Mouse (Mus musculus): Measurements from ENCODE around the gene Mcee. TPM values are rescaled to one million over a fixed set of nuclear protein-coding genes. Genes with fewer than 3 reads are reported as not detected.

Mcee gene
- 4.9 and 5.9 TPM in 2 replicates for polyA plus RNA-seq (2012; rRNA removed)

DNA sequence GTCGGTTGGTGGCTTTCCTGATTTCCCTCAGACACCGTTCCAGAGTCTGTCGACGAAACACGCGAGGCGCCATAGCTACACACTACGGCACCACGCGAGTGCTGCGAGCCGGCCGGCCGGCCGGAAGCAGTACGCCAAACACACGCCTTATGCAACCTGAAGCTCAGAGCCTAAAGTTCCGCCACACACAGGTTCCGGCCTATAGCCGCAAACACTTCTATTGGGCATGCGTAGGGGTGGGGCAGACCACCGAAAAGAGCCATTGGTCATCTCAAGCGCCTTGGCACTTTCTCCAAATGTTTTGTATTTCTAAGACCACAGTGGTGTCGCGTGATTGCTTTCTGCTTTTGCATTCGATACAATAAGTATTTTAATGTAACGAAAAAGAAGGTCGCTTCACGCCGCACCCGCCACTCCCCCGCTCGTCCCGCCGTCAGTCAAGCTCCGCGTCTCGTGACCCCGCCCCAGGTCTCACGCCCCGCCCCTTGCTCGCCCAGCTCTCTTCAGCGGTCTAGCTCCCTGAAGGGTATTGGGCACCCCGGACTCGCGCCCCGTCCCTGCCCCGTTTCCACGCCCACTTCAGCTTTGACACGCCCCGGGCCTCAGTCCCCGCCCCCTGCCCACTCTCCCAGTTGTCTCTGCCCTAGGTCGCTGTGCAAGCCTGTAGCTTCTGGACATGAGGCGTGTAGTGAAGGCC lies at the start of gene Mcee, which contains the start of gene Mphosph10:
Mcee (plus strand) TSS at position 486 of the 697 bp plus-strand sequence.
Mphosph10 (minus strand) TSS at position 147 of the 697 bp plus-strand sequence.
- H3K36me3 ChIP-seq (ENCODE audit: control insufficient read depth, insufficient read depth, low read length): no peaks in the 10 kb centered on the region
- H3K4me1 ChIP-seq (ENCODE audit: control insufficient read depth, insufficient read depth, low read length): peaks cover 8% of the 10 kb centered on the region
- TF ChIP-seq POLR2A (IDR thresholded peaks at IDR 0.05; ENCODE audit: control insufficient read depth, low read depth, low read length) (peak; percentile 97), CTCF (IDR thresholded peaks at IDR 0.05; ENCODE audit: control insufficient read depth, insufficient read depth, insufficient replicate concordance, low read depth, low read length) (no peak)
- H3K27ac ChIP-seq (ENCODE audit: control insufficient read depth, insufficient read depth, low read depth, low read length): peak within 1 kb of the TSS; percentile 85
- H3K27me3 ChIP-seq (ENCODE audit: control insufficient read depth, insufficient read depth, low read length): no peaks in the 10 kb centered on the region
- H3K4me3 ChIP-seq (ENCODE audit: control insufficient read depth, low read depth, low read length): peak within 1 kb of the TSS; percentile 99

DNA sequence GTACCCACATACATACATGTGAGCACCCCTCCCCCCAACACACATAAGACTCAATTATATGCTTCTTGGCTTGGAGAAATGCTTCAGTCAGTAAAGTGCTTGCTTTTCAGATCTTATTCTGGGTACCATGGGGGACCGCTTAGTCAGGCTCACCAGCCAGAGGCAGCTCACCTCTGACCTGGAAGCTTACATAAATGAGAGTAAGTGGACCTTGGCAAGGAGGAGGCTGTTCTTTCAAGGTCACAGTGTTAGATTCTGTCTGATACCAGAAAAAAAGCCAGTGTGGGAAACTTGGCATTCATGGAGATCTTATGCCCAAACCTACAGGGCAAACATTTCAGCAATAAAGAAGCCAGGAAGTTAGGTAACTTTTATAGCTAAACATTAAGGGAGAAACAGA lies 44.6 kb upstream of the Mcee start:
- Histone ChIP-seq H3K4me3 (ENCODE audit: control insufficient read depth, low read depth, low read length) (no peak overlapping the region), H3K27ac (ENCODE audit: control insufficient read depth, insufficient read depth, low read depth, low read length) (no peak overlapping the region), H3K27me3 (ENCODE audit: control insufficient read depth, insufficient read depth, low read length) (no peaks in the 10 kb centered on the region), H3K4me1 (ENCODE audit: control insufficient read depth, insufficient read depth, low read length) (no peaks in the 10 kb centered on the region), H3K36me3 (ENCODE audit: control insufficient read depth, insufficient read depth, low read length) (peaks cover 1% of the 10 kb centered on the region; the same call in 1 of the 2 replicates)
- TF ChIP-seq POLR2A (IDR thresholded peaks at IDR 0.05; ENCODE audit: control insufficient read depth, low read depth, low read length) (no peak), CTCF (IDR thresholded peaks at IDR 0.05; ENCODE audit: control insufficient read depth, insufficient read depth, insufficient replicate concordance, low read depth, low read length) (no peak)

DNA sequence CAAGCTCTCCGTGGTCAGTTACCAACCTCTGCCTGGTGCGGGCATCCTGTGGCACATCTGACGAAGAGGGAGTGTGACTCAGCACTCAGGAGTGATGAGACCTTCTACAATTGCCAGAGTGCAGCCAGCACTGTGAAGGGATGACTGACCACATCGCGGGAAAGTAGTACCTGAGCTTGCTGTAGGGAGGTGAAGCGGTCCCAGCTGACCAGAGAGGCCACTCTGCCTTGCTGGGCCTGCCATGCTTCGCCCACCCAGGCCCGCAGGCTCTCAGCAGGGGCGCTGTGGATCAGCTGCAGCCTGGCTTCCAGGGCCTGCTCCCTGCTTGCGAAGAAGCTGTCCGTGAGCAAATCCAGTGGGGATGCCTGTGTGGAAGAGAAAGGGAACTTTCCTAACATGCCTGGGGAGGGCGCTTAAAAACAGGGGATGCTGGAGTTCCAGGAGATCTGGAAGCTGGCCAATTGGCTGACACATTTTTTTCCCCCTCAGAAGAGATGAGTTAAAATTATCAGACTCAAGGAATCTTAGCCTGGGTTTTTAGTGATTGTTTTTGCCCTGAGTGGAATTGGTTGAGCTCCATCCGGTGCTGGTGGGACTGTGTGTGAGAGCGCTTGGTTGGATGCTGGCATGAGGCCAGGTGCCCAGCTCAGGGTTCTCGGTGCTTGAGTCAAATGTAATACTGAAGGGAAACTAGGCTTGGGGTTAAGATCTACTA lies 43.1 kb upstream of the Mcee start:
- TF ChIP-seq CTCF (IDR thresholded peaks at IDR 0.05; ENCODE audit: control insufficient read depth, insufficient read depth, insufficient replicate concordance, low read depth, low read length): no peak
- no peak for TF ChIP-seq POLR2A (IDR thresholded peaks at IDR 0.05; ENCODE audit: control insufficient read depth, low read depth, low read length)
- Histone ChIP-seq H3K4me1 (ENCODE audit: control insufficient read depth, insufficient read depth, low read length) (no peaks in the 10 kb centered on the region), H3K4me3 (ENCODE audit: control insufficient read depth, low read depth, low read length) (no peak overlapping the region), H3K27me3 (ENCODE audit: control insufficient read depth, insufficient read depth, low read length) (no peaks in the 10 kb centered on the region), H3K27ac (ENCODE audit: control insufficient read depth, insufficient read depth, low read depth, low read length) (no peak overlapping the region), H3K36me3 (ENCODE audit: control insufficient read depth, insufficient read depth, low read length) (peaks cover 1% of the 10 kb centered on the region; the same call in 1 of the 2 replicates)

DNA sequence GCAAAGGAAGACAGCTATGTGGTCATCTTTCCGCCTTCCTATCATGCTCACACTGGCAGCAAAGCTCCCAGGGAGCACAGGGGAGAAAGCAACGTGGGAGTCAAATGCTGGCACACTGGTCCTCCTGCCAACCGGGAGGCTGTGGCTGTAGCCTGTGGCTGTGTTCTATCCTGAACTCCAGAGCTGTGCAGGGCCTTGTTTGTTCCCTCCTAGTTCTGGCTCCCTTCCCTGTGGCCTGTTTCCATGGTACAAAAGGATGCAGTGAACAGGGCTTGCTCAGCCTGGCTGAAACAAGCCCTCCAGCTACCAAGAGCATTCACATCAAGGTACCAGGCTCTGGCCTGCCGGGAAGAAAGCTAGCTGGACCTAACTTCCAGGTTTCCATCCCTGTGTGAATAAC lies 41.3 kb upstream of the Mcee start:
- Histone ChIP-seq H3K27me3 (ENCODE audit: control insufficient read depth, insufficient read depth, low read length) (no peaks in the 10 kb centered on the region), H3K4me3 (ENCODE audit: control insufficient read depth, low read depth, low read length) (no peak overlapping the region), H3K36me3 (ENCODE audit: control insufficient read depth, insufficient read depth, low read length) (peaks cover 1% of the 10 kb centered on the region; the same call in 1 of the 2 replicates), H3K4me1 (ENCODE audit: control insufficient read depth, insufficient read depth, low read length) (no peaks in the 10 kb centered on the region), H3K27ac (ENCODE audit: control insufficient read depth, insufficient read depth, low read depth, low read length) (no peak overlapping the region)
- TF ChIP-seq CTCF (IDR thresholded peaks at IDR 0.05; ENCODE audit: control insufficient read depth, insufficient read depth, insufficient replicate concordance, low read depth, low read length) (no peak), POLR2A (IDR thresholded peaks at IDR 0.05; ENCODE audit: control insufficient read depth, low read depth, low read length) (no peak)

DNA sequence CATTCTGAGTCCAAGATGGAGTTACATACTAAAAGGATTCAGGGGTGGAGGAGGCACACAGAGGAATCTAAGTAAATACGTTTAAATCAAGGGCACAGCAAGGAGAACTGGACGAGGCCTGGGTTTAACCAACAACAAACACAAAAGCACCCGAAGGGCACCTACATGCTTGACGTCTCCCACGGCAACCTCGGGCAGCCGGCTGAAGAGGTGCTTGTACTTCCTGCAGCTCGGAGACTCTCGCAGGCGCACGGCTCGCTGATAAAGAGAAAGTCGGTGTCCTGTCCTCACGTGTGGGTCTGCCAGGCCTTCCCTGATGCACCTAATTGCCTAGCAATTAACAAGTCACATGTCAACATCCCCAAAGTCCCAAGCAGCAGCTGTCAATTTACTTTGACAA lies 38.2 kb upstream of the Mcee start:
- Histone ChIP-seq H3K27me3 (ENCODE audit: control insufficient read depth, insufficient read depth, low read length) (no peaks in the 10 kb centered on the region), H3K27ac (ENCODE audit: control insufficient read depth, insufficient read depth, low read depth, low read length) (no peak overlapping the region)
- TF ChIP-seq POLR2A (IDR thresholded peaks at IDR 0.05; ENCODE audit: control insufficient read depth, low read depth, low read length): no peak

DNA sequence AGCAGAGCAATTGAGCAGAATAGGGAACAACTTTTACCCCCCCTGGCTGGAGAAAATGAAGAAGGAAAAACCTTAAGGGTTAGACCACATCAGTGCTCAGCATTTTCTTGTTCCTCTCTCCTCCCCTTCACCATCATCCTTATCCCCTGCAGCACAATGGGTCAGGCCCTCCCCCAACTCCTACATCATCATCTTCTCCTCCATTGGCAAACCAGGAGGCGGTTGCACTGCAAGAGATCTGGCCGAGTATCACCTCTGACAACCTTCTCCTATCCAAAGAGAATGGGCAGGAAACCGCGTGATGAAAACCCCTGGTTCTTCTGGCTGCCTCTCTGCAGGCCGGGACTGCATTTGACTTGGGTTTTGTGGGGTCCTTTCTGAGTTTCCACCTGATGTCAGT lies 35.7 kb upstream of the Mcee start:
- peak overlapping the region; percentile 33 for H3K27ac ChIP-seq (ENCODE audit: control insufficient read depth, insufficient read depth, low read depth, low read length)
- H3K27me3 ChIP-seq (ENCODE audit: control insufficient read depth, insufficient read depth, low read length): no peaks in the 10 kb centered on the region
- no peaks in the 10 kb centered on the region for H3K36me3 ChIP-seq (ENCODE audit: control insufficient read depth, insufficient read depth, low read length)
- no peaks in the 10 kb centered on the region; the same call in 1 of the 2 replicates for H3K4me1 ChIP-seq (ENCODE audit: control insufficient read depth, insufficient read depth, low read length)
- TF ChIP-seq CTCF (IDR thresholded peaks at IDR 0.05; ENCODE audit: control insufficient read depth, insufficient read depth, insufficient replicate concordance, low read depth, low read length): no peak
- TF ChIP-seq POLR2A (IDR thresholded peaks at IDR 0.05; ENCODE audit: control insufficient read depth, low read depth, low read length): no peak
- no peak overlapping the region for H3K4me3 ChIP-seq (ENCODE audit: control insufficient read depth, low read depth, low read length)

More for the DNA sequence above, 38.2 kb upstream of the Mcee start:
- no peaks in the 10 kb centered on the region for H3K36me3 ChIP-seq (ENCODE audit: control insufficient read depth, insufficient read depth, low read length)
- H3K4me1 ChIP-seq (ENCODE audit: control insufficient read depth, insufficient read depth, low read length): no peaks in the 10 kb centered on the region; the same call in 1 of the 2 replicates
- H3K4me3 ChIP-seq (ENCODE audit: control insufficient read depth, low read depth, low read length): no peak overlapping the region

DNA sequence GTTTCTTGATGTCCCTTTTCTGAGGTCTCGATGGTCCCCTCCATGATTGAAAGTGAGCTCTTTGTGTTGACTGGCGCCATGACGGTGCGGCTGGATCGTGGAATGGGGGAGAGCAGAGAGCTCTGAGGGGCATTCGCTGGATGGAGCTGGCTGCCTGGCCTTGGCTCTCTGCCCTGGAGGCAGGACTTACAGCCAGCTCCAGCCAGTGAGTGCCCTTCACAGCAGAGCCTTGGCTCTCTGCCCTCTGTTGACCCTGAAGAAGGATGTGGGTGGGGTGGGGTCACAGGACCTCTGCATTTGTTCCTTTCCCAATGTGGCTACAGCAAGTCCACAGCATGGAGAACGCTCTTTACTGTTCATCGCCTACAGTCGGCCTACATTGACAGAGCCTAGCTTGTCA lies 35.0 kb upstream of the Mcee start:
- H3K4me1 ChIP-seq (ENCODE audit: control insufficient read depth, insufficient read depth, low read length): no peaks in the 10 kb centered on the region; the same call in 1 of the 2 replicates
- no peaks in the 10 kb centered on the region for H3K27me3 ChIP-seq (ENCODE audit: control insufficient read depth, insufficient read depth, low read length)
- H3K36me3 ChIP-seq (ENCODE audit: control insufficient read depth, insufficient read depth, low read length): no peaks in the 10 kb centered on the region
- H3K4me3 ChIP-seq (ENCODE audit: control insufficient read depth, low read depth, low read length): no peak overlapping the region
- peak overlapping the region; percentile 83 for H3K27ac ChIP-seq (ENCODE audit: control insufficient read depth, insufficient read depth, low read depth, low read length)
- no peak for TF ChIP-seq POLR2A (IDR thresholded peaks at IDR 0.05; ENCODE audit: control insufficient read depth, low read depth, low read length)
- no peak for TF ChIP-seq CTCF (IDR thresholded peaks at IDR 0.05; ENCODE audit: control insufficient read depth, insufficient read depth, insufficient replicate concordance, low read depth, low read length)

All from testis, adult 2 months (tissue).